Mouse (Mus musculus): ENCODE results near the gene 9230112D13Rik. TPM values are rescaled to one million over a fixed set of nuclear protein-coding genes. Genes with fewer than 3 reads are reported as not detected.

The 9230112D13Rik gene
- polyA plus RNA-seq, 1 experiment from 2014 or later, result not detected

DNA sequence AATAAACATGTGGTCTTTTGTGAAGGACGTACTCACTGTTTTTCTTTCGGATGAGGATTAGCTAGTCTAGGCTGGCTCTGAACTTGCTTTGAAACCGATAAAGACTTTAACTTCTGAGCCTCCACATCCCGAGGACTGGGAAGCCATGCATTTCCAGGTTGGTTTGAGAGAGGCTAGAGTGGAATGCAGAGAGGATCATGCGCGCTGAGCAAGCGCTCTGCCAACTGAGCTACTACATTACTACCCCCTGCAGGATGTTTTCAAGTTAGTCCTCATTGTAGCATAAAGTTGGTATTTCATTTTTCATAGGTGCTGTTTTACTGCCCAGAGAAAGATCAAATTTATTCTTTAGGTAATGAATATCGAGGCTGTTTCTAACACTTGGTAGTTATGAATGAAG, 36.4 kb downstream of the 9230112D13Rik start:
- H3K9me3 ChIP-seq (replicated peaks; ENCODE audit: control insufficient read depth, low read length), result no peaks in the 10 kb centered on the region
- H3K4me1 ChIP-seq (ENCODE audit: control insufficient read depth, insufficient read depth, low read length), result peaks cover 38% of the 10 kb centered on the region
- H3K36me3 ChIP-seq (ENCODE audit: control insufficient read depth, insufficient read depth, low read length), result no peaks in the 10 kb centered on the region
- no peak overlapping the region for H3K4me3 ChIP-seq (ENCODE audit: low read depth, low read length)
- H3K27ac ChIP-seq (ENCODE audit: low read depth, low read length), result no peak overlapping the region
- H3K9ac ChIP-seq (ENCODE audit: low read depth, low read length), result no peak overlapping the region
- 37% methylated on average over 8 of the region's 8 CpGs for WGBS (ENCODE audit: insufficient replicate concordance)
- H3K27me3 ChIP-seq (ENCODE audit: control insufficient read depth, insufficient read depth, low read length), result no peaks in the 10 kb centered on the region
- ATAC-seq (replicated peaks; ENCODE audit: insufficient number of reproducible peaks, low FRiP score, low TSS enrichment), result no peak
- no peak overlapping the region for H3K4me2 ChIP-seq

DNA sequence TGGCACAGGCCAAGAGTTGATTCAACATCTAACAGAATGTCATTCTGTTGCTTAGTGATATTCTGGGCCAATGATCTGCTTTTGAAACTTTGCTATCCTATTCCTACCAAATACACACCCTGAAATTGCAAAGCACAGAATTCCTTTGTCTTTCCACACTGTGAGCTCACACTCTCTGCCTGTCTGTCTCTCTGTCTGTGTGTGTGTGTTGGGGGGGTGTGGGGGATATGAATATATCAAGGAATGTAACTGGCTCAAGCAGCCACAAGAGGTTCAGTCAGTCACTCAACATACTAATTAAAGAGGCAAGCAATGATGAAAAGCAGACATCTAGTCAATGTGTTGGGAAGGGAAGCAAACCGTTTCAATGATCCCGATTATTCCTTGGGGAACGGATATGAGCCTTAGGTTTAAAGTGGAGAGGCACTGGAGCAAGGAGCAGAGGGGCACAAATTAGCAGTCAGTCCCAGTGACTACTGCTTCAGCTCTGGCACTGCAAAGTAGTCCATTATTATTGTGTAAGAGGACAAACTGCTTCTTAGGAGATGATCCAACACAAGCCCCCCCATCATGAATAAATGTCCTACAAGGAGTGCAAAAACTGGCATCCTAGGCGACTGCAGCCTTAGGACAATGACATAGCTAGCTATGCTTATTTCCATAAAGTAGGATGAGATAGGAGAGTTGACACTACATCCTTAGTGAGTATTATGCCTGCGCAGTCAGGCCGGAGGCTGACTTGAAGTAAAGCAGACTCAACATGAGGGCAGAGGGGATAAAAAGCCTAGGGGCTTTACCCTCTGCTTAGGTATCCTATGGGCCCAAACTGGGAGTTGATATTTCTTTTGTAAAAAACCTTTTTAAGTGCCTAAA, 38.9 kb downstream of the 9230112D13Rik start:
- no peaks in the 10 kb centered on the region for H3K36me3 ChIP-seq (ENCODE audit: control insufficient read depth, insufficient read depth, low read length)
- no peaks in the 10 kb centered on the region for H3K27me3 ChIP-seq (ENCODE audit: control insufficient read depth, insufficient read depth, low read length)
- no peak overlapping the region for H3K4me3 ChIP-seq (ENCODE audit: low read depth, low read length)
- peak; percentile 67; the same call in 1 of the 2 replicates for ATAC-seq (replicated peaks; ENCODE audit: insufficient number of reproducible peaks, low FRiP score, low TSS enrichment)
- 0 out of 2 replicates have a peak overlapping the region, but pooled peaks have one; percentile 22 for H3K9ac ChIP-seq (ENCODE audit: low read depth, low read length)
- H3K27ac ChIP-seq (ENCODE audit: low read depth, low read length), result peak overlapping the region; percentile 42; the same call in 1 of the 2 replicates
- 37% methylated on average over 6 of the region's 6 CpGs for WGBS (ENCODE audit: insufficient replicate concordance)
- H3K4me2 ChIP-seq, result peak overlapping the region; percentile 40
- H3K4me1 ChIP-seq (ENCODE audit: control insufficient read depth, insufficient read depth, low read length), result peaks cover 28% of the 10 kb centered on the region
- H3K9me3 ChIP-seq (replicated peaks; ENCODE audit: control insufficient read depth, low read length), result no peaks in the 10 kb centered on the region

DNA sequence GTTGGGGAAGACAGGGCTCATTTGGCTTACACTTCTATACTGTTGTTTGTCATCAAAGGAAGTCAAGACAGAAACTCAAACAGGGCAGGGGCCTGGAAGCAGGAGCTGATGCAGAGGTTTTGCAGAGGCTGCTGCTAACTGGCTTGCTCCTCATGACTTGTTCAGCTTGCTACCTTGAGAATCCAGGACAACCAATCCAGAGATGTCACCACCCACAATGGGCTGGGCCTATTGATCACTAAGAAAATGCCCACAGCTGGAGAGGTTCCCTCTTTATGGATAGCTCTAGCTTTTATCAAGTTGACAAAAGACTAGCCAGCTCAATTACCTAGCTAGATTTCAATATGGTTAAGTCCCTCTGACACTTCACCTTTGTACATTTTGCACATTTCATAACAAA, 51.0 kb downstream of the 9230112D13Rik start:
- H3K27me3 ChIP-seq (ENCODE audit: control insufficient read depth, insufficient read depth, low read length), result no peaks in the 10 kb centered on the region
- peaks cover 27% of the 10 kb centered on the region for H3K4me1 ChIP-seq (ENCODE audit: control insufficient read depth, insufficient read depth, low read length)
- no peak overlapping the region for H3K27ac ChIP-seq (ENCODE audit: low read depth, low read length)
- no peaks in the 10 kb centered on the region for H3K9me3 ChIP-seq (replicated peaks; ENCODE audit: control insufficient read depth, low read length)
- H3K9ac ChIP-seq (ENCODE audit: low read depth, low read length), result no peak overlapping the region
- H3K36me3 ChIP-seq (ENCODE audit: control insufficient read depth, insufficient read depth, low read length), result no peaks in the 10 kb centered on the region
- H3K4me3 ChIP-seq (ENCODE audit: low read depth, low read length), result no peak overlapping the region
- ATAC-seq (replicated peaks; ENCODE audit: insufficient number of reproducible peaks, low FRiP score, low TSS enrichment), result no peak
- H3K4me2 ChIP-seq, result no peak overlapping the region

DNA sequence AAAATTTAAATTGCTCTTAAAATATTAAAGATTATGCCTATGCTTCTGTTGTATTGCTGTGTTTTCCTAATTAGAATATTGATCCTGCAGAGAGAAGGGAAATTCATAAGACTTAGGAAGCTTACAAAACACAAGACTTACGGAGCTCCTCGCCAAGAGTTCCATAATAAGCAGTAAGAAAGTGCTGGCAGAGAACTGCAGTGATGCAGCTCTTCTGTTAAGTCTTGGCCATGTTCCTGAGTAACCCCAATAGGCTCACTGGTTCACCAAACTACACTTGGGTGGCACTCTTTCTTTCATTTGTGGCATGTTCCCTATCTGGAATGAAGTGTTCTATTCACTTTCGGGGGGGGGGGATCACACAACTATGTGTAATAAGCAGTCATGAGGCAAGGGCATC, 56.3 kb downstream of the 9230112D13Rik start:
- Histone ChIP-seq H3K4me3 (ENCODE audit: low read depth, low read length) (no peak overlapping the region), H3K9me3 (replicated peaks; ENCODE audit: control insufficient read depth, low read length) (no peaks in the 10 kb centered on the region), H3K36me3 (ENCODE audit: control insufficient read depth, insufficient read depth, low read length) (no peaks in the 10 kb centered on the region), H3K27ac (ENCODE audit: low read depth, low read length) (no peak overlapping the region), H3K27me3 (ENCODE audit: control insufficient read depth, insufficient read depth, low read length) (no peaks in the 10 kb centered on the region), H3K4me2 (no peak overlapping the region), H3K4me1 (ENCODE audit: control insufficient read depth, insufficient read depth, low read length) (peaks cover 9% of the 10 kb centered on the region), H3K9ac (ENCODE audit: low read depth, low read length) (no peak overlapping the region)
- 76% methylated on average over 3 of the region's 3 CpGs for WGBS (ENCODE audit: insufficient replicate concordance)
- ATAC-seq (replicated peaks; ENCODE audit: insufficient number of reproducible peaks, low FRiP score, low TSS enrichment), result no peak

Other genes starting within 250 kb of the 9230112D13Rik start
- 6.2 and 6.9 TPM in 2 replicates for gene Shld2, start 212.3 kb downstream of the 9230112D13Rik start, polyA plus RNA-seq (2014; fragmentation: Nextera tagmentation; extraction: Ambion mirVana)
- gene Glud1, start 212.1 kb downstream of the 9230112D13Rik start, polyA plus RNA-seq (2014; fragmentation: Nextera tagmentation; extraction: Ambion mirVana), result 64.4 and 67.3 TPM in 2 replicates
- not detected in 2 replicates for gene Fam25c, start 167.4 kb downstream of the 9230112D13Rik start, polyA plus RNA-seq (2014; fragmentation: Nextera tagmentation; extraction: Ambion mirVana)
- 2.4 and 2.9 TPM in 2 replicates for gene Sncg, start 148.0 kb downstream of the 9230112D13Rik start, polyA plus RNA-seq (2014; fragmentation: Nextera tagmentation; extraction: Ambion mirVana)
- 15.8 and 23.1 TPM in 2 replicates for gene Mmrn2, start 147.3 kb downstream of the 9230112D13Rik start, polyA plus RNA-seq (2014; fragmentation: Nextera tagmentation; extraction: Ambion mirVana)
- gene Bmpr1a, start 19.5 kb downstream of the 9230112D13Rik start, polyA plus RNA-seq (2014; fragmentation: Nextera tagmentation; extraction: Ambion mirVana), result 48.1 and 48.5 TPM in 2 replicates
- 221 and 225 TPM in 2 replicates for gene Ldb3, start 65.9 kb upstream of the 9230112D13Rik start, polyA plus RNA-seq (2014; fragmentation: Nextera tagmentation; extraction: Ambion mirVana)
- 4.1 and 4.2 TPM in 2 replicates for gene Opn4, start 77.3 kb upstream of the 9230112D13Rik start, polyA plus RNA-seq (2014; fragmentation: Nextera tagmentation; extraction: Ambion mirVana)
- 22.2 and 23.7 TPM in 2 replicates for gene Wapl, start 151.1 kb upstream of the 9230112D13Rik start, polyA plus RNA-seq (2014; fragmentation: Nextera tagmentation; extraction: Ambion mirVana)

Data from heart, embryonic 11.5 days (tissue).